Mouse (Mus musculus): Measurements from ENCODE around the gene Hipk2.

The Hipk2 gene

DNA sequence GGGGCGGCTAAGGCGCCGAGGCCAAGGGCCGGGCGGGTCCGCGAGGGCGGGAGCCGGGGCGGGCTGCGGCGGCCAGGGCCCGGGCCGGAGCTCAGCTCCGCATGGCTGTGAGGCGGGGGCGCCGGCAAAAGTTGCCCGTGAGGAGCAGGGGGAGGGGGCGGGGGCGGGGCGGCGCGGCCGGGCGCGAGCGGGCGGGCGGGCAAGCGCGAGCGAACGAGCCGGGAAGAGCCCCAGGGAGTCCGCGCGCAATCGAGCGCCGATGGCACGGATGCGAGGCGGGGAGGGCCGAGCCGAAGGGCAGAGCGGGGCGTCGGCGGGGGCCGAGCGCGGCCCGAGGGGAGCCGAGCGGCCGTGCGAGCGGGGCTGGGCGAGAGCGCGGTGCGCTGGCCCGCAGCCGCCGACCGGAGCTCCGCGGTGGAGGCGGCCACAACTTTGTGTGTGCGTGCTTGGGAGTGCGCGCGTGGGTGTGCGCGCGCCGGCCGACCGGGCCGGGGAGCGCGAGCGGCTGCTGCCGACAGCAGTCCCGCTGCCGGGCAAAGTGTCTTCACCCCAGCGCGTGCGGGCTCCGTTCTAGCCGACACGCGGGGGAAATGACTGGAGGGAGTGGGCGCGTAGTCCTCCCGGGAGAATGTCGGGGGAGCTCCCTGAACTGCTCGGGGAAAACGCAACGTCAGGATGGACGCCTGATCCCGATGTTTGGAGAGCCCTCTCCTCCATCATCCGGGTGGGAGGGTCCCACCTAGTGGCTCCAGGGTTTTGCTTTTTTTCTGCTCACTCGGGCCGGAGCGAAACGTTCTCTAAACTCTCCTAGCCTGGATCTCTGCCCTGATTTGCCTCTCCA is at the start of gene Hipk2:
Hipk2 (minus strand) TSS at position 95 of the 841 bp plus-strand sequence.
- peak; percentile 65 to 81 for DNase-seq (ENCODE audit: low spot score in 2 of 2)

DNA sequence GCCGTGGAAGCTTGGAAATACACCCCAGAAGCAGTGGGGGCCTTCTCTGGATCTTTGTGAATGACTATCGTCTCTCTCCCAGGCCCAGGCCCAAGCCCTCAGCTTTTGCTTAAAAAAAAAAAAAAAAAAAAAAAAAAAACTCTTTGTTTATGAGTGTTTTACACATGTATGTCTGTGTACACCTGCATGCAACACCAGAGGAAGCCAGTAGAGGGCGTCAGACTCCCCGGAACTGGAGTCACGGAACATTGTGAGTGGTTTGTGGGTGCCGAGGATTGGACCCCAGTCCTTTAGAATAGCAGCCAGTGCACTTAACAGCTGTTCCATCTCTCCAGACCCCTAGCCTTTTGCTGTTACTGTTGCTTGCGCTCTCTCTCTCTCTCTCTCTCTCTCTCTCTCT is 49.8 kb upstream of the Hipk2 start:
- DNase-seq (ENCODE audit: low spot score in 2 of 2): no peak

DNA sequence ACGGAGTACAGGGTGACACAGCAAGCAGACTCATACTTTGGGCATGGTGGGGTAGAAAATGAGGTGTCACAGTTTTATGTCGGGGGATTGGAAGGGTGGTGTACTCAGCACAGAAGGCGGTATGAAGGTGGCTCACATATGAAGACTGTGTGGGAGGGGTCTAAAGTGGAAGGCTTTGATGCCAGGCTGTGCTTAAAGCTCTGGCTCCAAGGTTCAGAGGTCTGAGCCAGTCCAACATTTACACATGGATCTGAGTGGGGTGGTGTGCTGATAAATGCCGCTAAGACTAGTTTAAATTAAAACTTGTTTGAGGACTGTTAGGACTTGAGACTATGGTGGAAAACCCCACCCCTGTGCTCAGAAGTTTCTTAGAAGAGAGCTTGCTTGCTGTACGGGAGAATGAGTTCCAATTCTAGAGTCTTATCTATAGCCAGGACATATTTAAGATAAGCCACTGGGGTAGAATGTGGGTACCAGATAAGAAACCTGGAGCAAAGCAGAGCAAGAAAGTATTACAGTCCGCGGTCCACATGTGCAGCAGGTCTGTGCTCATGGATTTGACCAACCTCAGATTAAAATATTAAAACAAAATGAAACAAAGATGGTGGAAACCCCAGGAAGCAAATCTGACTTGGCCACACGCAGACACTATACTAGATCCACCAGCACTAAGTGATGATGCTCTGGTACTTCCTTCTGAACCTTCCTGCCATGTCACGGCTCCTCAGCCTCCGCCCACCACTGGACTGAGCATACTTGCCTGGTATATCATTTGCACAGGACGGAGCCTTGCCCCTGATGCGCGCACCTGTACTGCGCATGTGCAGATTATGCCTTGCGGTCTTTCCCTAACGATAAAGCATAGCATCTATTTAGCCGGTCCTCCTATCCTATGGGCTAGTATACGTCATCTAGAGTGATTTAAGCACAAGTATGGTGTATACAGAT is 48.2 kb upstream of the Hipk2 start:
- no peak for DNase-seq (ENCODE audit: low spot score in 2 of 2)

DNA sequence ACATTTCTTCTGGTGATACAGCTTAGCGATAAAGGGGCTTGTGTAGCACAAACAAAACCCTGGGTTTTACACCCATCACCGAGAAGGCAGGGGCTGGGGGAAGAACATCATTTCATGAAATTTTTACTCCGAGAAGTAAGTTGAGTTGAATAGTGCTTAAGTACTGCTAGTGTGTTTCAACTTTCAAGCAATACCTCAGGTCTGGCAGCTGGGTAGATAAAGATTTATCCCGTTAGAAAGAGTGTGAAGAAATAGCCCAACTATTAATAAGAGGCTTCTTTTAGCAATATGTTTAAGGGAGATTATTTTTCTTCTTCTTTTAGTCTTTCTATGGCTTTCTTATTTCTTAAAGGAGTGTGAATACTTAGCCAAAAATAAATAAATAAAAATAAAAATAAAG is 47.5 kb upstream of the Hipk2 start:
- no peak for DNase-seq (ENCODE audit: low spot score in 2 of 2)

DNA sequence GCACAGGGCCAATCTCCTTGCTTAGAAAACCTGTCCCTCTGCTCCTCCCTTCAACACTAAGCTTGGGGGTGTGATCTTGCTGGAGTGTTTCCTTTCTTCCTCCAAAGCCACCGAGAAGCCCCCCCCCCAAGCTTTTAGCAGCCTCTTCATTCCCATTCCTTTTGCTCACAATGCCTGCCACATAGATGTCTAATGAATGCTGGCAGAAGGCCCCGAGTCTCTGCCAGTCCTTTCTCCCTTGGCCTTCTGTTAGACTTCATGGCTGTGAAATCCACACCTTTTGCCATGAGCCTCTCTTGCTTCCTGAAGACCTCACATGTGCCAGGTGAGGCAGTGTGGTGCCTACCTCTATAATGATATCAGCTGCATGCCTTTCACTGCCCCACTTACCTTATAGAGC is 46.6 kb upstream of the Hipk2 start:
- no peak for DNase-seq (ENCODE audit: low spot score in 2 of 2)

DNA sequence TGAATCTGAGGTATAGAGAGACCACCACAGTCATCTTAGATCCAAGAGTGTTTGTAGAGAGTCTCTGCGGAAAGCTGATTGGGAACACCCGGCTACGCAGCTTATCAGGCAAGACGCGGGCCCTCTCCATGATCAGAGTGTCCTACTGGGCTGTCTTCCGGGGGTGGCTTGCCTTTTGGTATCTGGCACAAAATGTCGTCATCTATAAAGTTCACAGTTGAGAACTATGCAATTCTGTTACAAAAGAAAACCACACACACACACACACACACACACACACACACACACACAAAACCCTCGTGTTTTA is 45.8 kb upstream of the Hipk2 start:
- DNase-seq (ENCODE audit: low spot score in 2 of 2): no peak

DNA sequence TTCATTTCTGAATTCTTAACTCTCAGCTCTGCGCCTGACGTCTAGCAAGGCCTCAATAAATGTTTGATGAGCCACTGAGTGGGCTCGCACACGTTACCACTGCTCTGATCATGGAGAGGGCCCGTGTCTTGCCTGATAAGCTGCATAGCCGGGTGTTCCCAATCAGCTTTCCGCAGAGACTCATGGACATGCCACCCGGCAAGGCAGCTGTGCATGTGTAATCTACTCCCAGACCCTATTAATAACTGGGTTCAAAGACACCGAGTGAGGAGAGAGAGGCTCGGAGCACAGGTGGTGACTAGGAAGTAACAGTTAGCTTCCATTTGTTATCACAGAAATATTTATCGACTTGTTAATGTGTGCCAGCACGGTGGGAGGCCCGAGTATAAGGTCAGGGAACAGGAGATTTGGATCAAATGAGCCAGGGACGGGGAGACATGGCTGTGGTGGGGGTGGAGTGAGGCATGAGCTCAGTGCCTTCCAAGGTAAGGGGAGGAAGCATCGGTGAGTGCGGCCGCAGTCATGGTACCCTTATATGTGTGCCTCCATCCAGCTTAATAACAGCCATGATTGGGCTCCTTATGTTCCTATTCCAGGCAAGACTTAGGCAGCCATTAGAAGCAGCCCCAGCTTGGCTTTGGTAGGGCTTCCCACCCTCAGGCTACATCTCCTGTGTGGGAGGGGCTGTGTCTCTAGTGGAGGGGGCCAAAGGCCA is 45.3 kb upstream of the Hipk2 start:
- no peak for DNase-seq (ENCODE audit: low spot score in 2 of 2)

DNA sequence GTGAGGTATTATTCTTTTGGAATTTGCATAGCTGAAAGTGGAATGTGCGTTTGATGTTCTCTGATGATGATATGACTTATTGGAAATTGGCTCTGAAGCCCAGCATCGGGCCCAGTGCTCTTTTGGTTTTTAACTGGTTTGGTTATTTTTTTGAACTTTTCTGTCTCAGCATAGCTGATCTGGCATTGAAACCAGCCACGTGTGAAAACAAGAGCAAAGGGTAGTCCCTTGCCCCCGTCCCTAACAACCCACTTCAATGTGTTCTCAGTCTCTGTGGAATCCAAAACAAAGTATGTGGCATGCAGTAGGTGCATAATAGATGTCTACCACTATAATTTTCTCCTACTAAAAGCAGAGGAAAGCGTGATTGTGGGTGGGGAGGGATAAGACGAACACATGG is 44.2 kb upstream of the Hipk2 start:
- DNase-seq (ENCODE audit: low spot score in 2 of 2): no peak

DNA sequence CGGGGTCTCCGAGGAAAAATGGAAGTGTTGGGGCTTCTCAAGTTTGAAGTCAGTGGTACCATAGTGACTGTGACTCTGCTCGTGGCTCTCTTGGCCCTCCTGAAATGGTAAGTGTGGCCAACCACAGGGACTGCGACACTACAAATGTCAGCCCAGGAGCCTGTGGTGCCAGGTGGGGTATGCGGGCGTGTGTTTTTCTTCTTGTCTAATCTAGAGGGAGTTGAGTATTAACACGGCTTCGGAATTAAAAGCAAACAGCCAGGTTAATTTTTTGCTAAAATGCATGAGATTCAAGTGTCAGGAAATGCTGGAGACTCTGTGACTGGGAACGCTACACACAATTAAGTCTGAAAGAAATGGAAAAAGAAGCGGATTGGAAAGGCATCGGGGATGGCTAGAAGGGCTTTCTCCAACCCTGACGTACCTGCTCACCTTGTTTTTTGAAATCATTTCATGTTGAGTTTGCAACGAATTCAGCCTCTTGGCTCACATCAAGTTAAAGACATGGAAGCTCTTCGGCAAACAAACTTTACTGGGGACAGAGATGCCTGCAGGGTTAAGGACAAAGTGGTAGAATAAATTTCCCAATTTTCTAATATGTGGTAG is 43.3 kb upstream of the Hipk2 start:
- DNase-seq (ENCODE audit: low spot score in 2 of 2): no peak

DNA sequence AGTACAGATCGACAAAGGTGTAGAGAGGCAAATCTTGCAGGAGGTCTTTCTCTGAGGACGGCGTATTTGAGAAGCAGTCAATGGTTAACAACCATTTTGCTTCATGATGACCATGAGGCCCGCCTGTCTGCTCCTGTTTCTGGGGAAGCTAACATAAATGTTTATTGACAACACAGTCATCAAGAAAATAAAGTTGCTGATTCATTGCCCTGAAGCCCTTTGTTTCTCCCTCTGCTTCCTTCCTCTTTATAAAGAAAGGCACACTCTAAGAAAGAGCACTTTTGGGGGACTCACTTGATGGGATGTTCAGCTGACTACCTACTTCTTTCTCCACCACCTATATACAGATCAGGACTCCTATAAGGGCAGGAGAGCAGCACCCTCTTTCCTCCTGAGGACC is 42.8 kb upstream of the Hipk2 start:
- DNase-seq (ENCODE audit: low spot score in 2 of 2): no peak

DNA sequence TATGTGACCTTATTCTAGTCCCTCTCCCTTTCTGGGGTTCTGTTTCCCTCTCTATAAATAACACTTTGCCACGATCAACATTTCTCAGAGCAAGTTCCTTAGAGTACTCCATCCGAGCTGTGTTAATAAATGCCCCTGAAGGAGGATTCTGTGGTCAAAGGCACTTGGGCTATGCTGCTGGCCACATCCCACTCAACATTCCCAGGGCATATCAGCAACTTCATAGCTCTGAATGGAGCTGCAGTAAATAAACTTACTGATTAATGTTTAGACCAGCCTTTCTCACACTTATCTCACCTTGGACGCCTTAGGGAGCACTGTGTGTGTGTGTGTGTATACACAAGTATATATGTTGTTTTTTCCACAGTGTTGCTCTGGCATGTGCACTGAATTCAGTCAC is 41.5 kb upstream of the Hipk2 start:
- no peak for DNase-seq (ENCODE audit: low spot score in 2 of 2)

DNA sequence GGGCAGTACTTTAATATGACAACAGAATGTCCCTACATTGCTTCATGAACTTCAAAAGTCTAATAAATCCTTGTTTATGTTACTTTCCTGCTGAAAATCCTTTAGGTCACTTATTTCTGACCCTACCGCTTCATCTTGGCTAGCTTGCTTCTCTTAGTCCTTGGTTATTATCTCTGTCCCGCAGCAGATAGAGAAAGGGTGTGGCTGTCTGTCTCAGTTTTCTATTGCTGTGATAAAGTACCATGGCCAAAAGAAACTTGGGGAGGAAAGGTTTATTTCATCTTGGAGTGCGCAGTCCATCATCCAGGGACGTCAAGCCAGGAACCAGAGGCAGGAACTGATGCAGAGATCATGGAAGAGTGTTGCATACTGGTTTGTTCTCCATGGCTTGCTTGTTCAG is 40.6 kb upstream of the Hipk2 start:
- no peak for DNase-seq (ENCODE audit: low spot score in 2 of 2)

DNA sequence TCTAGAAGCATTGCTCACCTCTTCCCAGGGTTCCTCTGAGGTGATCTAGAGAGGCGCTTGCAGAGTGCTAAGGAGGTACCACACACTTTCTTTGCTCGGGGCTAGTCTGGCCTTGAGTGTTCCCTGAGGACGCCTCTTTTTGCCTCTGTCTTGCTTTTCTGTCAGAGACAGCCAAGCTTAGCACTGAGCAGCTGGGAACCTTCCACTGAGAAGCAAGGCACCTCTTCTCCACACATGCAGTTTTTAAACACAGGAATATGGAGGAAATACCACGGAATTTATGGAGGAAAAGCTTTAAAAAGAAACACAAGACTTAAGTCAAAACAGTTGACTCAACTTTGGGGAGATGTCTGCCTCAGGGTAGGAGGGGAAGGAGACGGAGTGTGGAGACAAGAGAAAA is 39.8 kb upstream of the Hipk2 start:
- no peak for DNase-seq (ENCODE audit: low spot score in 2 of 2)

DNA sequence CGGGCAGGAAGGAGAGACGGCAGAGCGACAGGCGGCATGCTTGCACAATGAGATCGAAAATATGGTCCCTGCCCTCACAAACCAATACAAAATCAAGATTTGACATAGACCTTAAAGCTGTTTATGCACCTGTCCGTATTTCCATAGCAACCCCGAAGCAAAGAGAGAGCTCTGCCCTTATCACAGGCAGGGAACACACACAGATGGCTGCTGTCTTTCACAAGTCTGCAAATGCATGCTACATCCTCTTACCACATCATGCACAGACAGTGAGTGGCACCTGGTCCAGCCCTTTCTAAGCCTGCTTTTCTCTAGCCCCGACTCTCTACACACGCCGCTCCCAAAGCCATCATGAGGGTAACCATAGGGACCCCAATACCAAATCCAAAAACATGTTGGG is 38.2 kb upstream of the Hipk2 start:
- DNase-seq (ENCODE audit: low spot score in 2 of 2): no peak

DNA sequence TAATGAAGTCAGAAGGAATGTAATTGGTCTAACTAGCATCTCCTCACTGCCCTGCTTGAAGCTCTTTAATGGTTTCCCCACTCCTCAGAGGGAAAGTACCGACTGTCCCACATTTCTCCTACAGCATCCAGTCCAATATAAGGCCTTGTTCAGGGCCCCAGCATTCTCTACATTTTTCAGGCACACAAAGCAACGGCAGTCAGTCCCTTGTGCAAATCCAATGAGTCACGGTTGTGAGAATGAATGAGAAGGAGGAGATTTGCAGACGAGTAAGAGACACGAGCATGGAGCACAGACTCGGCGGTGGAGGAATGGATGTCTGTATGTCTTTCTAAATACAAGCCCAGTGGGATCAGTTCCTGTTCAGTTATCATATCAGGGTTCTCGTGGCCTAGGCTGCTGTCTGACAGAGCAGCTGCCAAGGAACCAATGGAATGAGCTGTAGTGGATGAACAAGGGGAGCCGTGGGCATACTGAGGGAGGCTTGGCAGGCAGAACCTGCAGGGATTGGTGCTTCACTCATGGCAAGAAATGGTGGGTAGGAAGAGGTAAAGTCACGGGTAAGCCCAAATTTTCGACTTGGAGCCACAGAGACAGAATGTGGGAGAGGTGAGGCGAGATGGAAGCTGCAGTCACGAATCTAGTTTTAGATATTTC is 37.5 kb upstream of the Hipk2 start:
- no peak for DNase-seq (ENCODE audit: low spot score in 2 of 2)

DNA sequence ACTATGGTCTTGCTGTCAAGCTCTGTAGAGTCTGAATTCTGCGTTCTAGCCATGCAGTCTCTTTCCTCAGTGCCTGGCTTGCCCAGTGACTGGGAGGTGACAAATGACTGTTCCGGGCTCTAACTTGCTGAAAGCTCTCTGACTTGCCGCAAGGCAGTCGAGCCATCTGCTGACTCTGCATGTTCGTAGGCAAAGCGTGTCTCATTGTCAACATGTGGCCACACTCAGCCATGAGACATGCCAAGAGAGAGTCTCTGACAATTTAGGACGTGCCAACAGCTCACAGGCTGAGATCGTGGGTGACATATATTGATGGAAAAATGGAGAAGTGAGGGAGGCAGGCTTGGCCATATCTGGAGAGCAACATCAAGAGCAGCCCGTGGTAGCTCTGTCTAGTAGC is 36.9 kb upstream of the Hipk2 start:
- DNase-seq (ENCODE audit: low spot score in 2 of 2): no peak

DNA sequence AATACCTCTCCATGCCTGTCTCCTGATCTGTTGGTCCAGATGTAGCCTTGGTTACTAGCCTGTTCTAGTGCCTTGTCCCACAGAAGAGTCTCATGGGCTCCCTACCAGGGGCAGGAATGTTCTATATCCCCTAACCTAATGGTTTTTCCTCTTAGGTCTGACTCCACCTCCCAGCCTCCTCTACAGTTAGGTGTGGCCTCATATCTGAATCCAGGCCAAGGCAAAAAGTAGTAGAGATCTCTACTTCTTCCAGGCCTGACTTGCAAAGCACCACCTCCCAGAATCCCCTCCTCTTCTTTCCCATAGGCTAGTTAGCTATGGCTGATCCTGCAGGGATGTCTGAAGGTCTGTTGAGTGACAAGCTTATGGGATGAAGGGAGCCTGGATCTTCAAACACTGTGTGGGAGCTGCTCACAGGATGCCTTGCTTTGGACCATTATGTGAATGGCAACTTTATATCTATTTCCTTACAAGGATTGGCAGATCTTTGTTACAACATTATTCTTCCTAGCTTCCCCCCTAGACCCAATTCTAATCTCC is 36.2 kb upstream of the Hipk2 start:
- no peak for DNase-seq (ENCODE audit: low spot score in 2 of 2)

DNA sequence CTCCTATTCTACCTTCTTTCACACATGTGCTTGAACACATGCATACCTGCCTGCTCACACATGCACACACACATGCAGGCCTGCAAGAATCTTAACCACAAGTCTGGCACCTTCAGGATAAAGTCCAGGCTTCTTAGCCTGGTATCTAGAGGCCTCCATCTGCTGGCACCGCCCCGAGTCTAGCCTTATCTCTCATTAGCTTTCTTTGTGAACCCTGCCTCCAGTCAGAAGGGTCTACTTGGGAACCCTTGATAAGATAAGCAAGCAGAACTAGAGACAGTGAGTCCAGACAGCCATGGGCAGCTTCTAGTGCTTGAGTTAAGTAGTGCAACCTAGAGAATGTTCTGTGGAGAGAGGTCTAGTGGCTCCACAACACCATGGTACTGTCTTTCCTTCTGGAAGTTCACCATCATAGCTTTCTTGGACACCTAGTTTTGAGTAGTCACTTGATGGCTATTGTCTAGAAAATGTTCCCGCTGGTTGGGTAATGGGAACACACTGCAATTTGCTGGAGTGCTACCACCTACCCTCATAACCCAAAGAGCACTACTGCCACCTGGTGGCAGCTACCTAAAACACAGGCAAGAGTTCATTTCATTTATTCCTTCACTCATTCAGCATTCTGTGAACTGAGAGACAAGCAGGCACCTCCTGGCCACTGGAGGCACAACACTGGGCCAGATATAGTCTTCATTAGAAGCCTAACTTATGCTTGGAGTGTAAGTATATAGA is 35.0 kb upstream of the Hipk2 start:
- no peak for DNase-seq (ENCODE audit: low spot score in 2 of 2)

DNA sequence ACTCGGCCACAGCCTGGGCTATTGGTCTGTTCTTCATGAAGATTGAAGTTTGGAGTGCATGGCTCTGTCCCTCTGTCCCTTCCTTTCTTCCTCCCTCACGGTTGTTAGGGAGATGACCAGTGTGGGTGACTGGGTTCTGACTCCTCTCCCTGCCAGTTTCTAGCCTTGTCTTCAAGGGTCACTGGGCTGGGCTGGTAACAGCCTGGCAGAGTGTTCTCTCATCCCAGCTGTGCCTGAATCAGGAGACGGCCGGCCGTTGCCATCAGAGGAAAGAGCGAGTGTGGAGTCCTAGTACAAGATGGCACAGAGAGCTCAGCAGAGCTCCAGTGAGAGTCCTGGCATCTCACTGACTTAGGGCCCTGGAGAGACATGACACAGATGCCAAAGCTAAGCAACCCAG is 32.4 kb upstream of the Hipk2 start:
- DNase-seq (ENCODE audit: low spot score in 2 of 2): no peak

DNA sequence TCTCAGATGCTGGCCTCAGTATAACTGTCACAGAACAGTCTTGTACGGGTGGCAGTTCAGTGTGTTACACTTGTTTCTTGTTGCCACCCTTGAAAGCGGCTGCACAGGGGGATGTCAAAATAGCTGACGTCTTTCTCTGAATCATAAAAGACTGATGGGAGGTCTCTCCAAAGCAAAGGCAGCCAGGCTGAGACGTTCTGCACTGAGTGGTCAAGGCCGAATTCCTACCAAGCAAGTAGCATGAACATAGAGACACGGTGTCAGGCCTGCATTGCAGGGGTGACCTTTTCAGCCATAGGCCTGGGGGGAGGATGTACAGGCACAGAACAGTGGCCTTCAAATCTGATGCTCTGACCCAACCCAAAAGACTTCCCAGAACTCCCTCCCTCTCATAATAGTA is 30.0 kb upstream of the Hipk2 start:
- no peak for DNase-seq (ENCODE audit: low spot score in 2 of 2)
